Mouse (Mus musculus) ES-Bruce4 (cell line): ENCODE results near the gene Neil1.

Experiments
- CTCF ChIP-seq: IDR thresholded peaks from one replicate; pipeline ENCODE4 v1.8.1; 2011; ENCODE audit warnings: low read depth, low read length
- EP300 ChIP-seq: IDR thresholded peaks from 2 replicates; pipeline ENCODE4 v1.6.1; 2011; ENCODE audit warnings: low read depth, low read length; ENCODE audit not compliant: insufficient read depth
- POLR2A ChIP-seq: IDR thresholded peaks from one replicate; pipeline ENCODE4 v1.8.1; 2011; ENCODE audit warnings: low read length; ENCODE audit not compliant: insufficient read depth

DNA sequence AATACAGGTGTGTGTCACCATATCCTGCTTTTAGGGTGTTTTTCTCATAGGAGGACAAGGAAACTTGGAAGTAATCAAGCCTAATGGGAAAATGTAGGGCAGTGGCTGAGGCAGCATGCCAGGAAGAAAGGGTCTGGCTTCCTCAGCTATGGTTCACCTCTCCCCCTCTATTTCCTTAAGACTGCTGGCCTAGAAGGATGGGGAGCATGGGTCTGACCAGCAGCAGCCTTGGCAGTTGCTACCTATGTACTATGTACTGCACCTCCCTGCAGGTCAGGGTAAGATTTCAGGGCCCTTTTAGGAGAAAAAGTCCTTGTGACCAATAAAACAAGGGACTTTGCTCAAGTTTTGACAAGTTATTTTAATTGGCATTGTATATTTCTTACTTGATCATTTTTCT lies 18.5 kb downstream of the Neil1 start:
- TF ChIP-seq CTCF (no peak), POLR2A (no peak), EP300 (no peak)
